Mouse (Mus musculus) cortical plate, adult 2 months (tissue): Measurements from ENCODE around the gene Sorbs2. TPM values are rescaled to one million over a fixed set of nuclear protein-coding genes. Genes with fewer than 3 reads are reported as not detected.

Source experiments
- H3K27ac ChIP-seq: fragments of 200-500 bp; 2 replicates; pipeline ENCODE4 v1.5.1; 2012; ENCODE audit warnings: low read length, control low read depth, inconsistent platforms; ENCODE audit not compliant: insufficient read depth
- H3K4me1 ChIP-seq: fragments of 200-500 bp; 2 replicates; pipeline ENCODE4 v1.6.1; 2011; ENCODE audit warnings: low read length; ENCODE audit not compliant: control insufficient read depth, insufficient read depth
- H3K4me3 ChIP-seq: fragments of 200-500 bp; 2 replicates; pipeline ENCODE4 v1.5.1; 2011; ENCODE audit warnings: mild to moderate bottlenecking, low read length, control low read depth; ENCODE audit not compliant: insufficient read depth
- CTCF ChIP-seq: fragments of 200-500 bp; IDR thresholded peaks from 2 replicates; pipeline ENCODE4 v1.5.1; 2011; ENCODE audit warnings: mild to moderate bottlenecking, control low read depth, low read length; ENCODE audit not compliant: insufficient read depth; ENCODE audit errors: extremely low read depth
- POLR2A ChIP-seq: fragments of 200-500 bp; IDR thresholded peaks from 2 replicates; pipeline ENCODE4 v1.6.1; 2011; ENCODE audit warnings: mild to moderate bottlenecking, low read length, control low read depth; ENCODE audit not compliant: insufficient read depth; ENCODE audit errors: extremely low read depth
- polyA plus RNA-seq: library from polyadenylated mRNA; depleted of rRNA; stranded (reverse); fragments of >200 nt; gene quantifications from 2 replicates; pipeline ENCODE4 v1.2.3, GENCODE M21; 2012

Sorbs2 gene
- polyA plus RNA-seq, 1 experiment: 136 TPM

DNA sequence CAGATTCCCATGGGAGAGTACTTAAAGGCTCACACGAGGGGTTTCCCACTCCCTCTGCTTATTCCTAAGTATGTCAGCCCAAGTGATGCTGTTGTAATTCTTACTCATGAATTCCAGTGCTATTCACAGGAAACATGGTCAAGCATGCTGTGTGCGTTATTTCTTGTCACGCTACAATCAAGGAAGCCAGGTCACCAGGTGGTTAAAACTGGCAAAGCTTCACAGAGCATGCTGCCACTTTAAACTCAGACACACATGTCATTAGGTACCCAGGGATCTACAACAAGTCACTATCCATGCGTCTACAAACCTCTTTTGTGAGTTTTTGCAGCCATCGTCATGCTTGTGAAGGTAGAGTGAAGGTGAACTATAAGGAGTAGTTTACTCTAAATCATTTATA lies 267.3 kb downstream of the Sorbs2 start:
- no peak overlapping the region for H3K27ac ChIP-seq
- no peak overlapping the region for H3K4me3 ChIP-seq
- TF ChIP-seq POLR2A (no peak), CTCF (no peak)
- H3K4me1 ChIP-seq: peaks cover 2% of the 10 kb centered on the region

DNA sequence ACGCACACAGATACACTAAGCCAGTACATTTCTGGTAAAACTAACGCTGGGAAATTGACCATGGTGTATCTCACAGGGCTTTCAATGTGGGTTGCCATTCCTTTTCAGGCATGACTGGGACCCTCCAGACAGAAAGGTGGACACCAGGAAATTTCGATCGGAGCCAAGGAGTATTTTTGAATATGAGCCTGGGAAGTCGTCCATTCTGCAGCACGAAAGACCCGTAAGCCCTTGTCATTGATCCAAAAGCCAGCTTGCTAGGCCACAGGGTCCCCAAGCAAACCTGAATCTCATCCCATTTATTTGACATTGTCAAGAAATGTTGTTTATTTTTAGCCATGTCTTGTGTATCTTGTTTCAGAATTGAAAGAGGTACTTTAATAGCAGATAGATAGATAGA lies 267.9 kb downstream of the Sorbs2 start:
- Histone ChIP-seq H3K4me1 (peaks cover 2% of the 10 kb centered on the region), H3K27ac (no peak overlapping the region), H3K4me3 (no peak overlapping the region)
- no peak for TF ChIP-seq CTCF
- no peak for TF ChIP-seq POLR2A

DNA sequence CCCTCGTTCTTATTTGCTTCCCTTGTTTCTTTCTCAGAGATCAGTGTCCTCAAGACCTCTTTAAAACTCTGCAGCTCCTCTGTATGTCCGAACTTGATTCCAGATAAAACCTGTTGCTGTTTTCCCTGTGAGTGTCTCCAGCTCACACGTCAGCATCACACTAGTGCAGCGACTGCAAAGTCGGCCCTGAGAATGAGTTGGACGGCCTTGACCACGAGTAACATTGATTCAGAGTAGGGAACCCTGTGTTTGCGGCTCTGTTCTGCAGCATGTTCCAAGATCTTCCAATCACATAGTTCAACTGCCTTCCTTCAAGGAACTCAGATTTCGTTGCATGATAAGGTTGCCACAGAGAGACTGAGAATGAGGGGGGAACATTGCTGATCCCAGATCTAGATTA lies 268.8 kb downstream of the Sorbs2 start:
- Histone ChIP-seq H3K4me3 (no peak overlapping the region), H3K27ac (no peak overlapping the region), H3K4me1 (peaks cover 2% of the 10 kb centered on the region)
- TF ChIP-seq POLR2A (no peak), CTCF (no peak)

- TF ChIP-seq POLR2A (no peak), CTCF (no peak)
- no peak overlapping the region for H3K27ac ChIP-seq
- peaks cover 2% of the 10 kb centered on the region for H3K4me1 ChIP-seq
- no peak overlapping the region for H3K4me3 ChIP-seq
These were observed 269.4 kb downstream of the Sorbs2 start for GRCm38 (mm10) chr8:45776977-45777376.

DNA sequence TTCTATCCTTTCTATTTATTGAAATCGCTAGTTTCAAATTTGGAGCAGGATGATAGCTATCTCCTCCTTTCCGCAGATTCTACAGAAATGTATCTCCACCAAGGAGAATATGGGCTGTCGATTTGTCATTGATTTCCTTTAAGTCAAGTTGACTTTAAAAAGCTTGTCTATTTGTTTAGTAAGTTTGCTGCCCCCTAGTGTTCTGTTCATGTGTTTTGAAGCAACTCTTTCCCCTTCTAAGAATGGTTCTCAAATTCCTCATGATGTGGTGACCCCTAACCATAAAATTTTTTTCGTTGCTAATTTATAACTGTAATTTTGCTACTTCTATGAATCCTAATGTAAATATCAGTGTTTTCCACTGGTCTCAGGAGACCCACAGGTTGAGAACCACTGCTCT lies 273.0 kb downstream of the Sorbs2 start:
- Histone ChIP-seq H3K4me3 (no peak overlapping the region), H3K27ac (no peak overlapping the region), H3K4me1 (peaks cover 2% of the 10 kb centered on the region)
- TF ChIP-seq POLR2A (no peak), CTCF (no peak)

- Histone ChIP-seq H3K27ac (no peak overlapping the region), H3K4me3 (no peak overlapping the region), H3K4me1 (no peaks in the 10 kb centered on the region)
- TF ChIP-seq POLR2A (no peak), CTCF (0 out of 2 replicates have a peak, but pooled peaks have one; percentile 5)
These were observed 281.0 kb downstream of the Sorbs2 start for GRCm38 (mm10) chr8:45788610-45789009.

GRCm38 (mm10) chr8:45794847-45795246 lies 287.3 kb downstream of the Sorbs2 start:
- TF ChIP-seq POLR2A (no peak), CTCF (0 out of 2 replicates have a peak, but pooled peaks have one; percentile 20)
- no peak overlapping the region for H3K4me3 ChIP-seq
- H3K27ac ChIP-seq: no peak overlapping the region
- peaks cover 2% of the 10 kb centered on the region; the same call in 1 of the 2 replicates for H3K4me1 ChIP-seq

- no peak overlapping the region for H3K4me3 ChIP-seq
- peaks cover 2% of the 10 kb centered on the region; the same call in 1 of the 2 replicates for H3K4me1 ChIP-seq
- TF ChIP-seq CTCF (peak; percentile 65), POLR2A (no peak)
- no peak overlapping the region for H3K27ac ChIP-seq
These were observed 288.7 kb downstream of the Sorbs2 start for GRCm38 (mm10) chr8:45796331-45796740.

GRCm38 (mm10) chr8:45799517-45799916 lies 291.9 kb downstream of the Sorbs2 start:
- H3K27ac ChIP-seq: no peak overlapping the region
- TF ChIP-seq POLR2A (no peak), CTCF (no peak)
- no peak overlapping the region for H3K4me3 ChIP-seq
- H3K4me1 ChIP-seq: peaks cover 6% of the 10 kb centered on the region

- TF ChIP-seq POLR2A (no peak), CTCF (no peak)
- Histone ChIP-seq H3K4me1 (no peaks in the 10 kb centered on the region), H3K4me3 (no peak overlapping the region), H3K27ac (no peak overlapping the region)
These were observed 301.0 kb downstream of the Sorbs2 start for GRCm38 (mm10) chr8:45808597-45808996.

GRCm38 (mm10) chr8:45816765-45817426 lies 309.3 kb downstream of the Sorbs2 start:
- Histone ChIP-seq H3K4me1 (no peaks in the 10 kb centered on the region), H3K4me3 (no peak overlapping the region), H3K27ac (no peak overlapping the region)
- TF ChIP-seq POLR2A (no peak), CTCF (peak; percentile 79)
